Mouse (Mus musculus): ENCODE data around the gene Slc6a3. TPM values are rescaled to one million over a fixed set of nuclear protein-coding genes. Genes with fewer than 3 reads are reported as not detected.

The Slc6a3 gene
- total RNA-seq, 2 experiments from 2014 or later = not detected

- ATAC-seq (replicated peaks; ENCODE audit: low FRiP score, low TSS enrichment, poor library complexity, severe bottlenecking) = no peak
Measured at GRCm38 (mm10) chr13:73575051-73575450, 38.5 kb downstream of the Slc6a3 start.

DNA sequence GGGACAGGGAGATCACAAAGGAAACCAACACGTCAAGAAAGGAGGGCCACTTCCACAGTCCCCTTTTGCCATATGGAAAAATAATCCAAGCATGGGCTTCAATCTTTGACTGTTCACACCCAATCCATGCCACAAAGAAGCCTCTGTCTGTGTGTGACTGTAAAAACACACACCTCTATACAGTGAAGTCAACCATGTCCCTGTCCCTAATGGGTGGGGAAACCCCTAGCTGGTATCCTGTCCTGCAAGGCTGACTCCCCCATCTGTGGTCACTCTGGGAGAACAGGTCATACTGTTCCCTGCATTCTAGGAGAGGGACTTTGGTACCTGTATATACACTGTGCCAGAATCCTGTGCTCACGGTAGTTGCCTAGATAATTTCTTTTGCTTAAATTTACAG lies 40.7 kb downstream of the Slc6a3 start:
- ATAC-seq (replicated peaks; ENCODE audit: low FRiP score, low TSS enrichment, poor library complexity, severe bottlenecking) = no peak

GRCm38 (mm10) chr13:73591488-73591887 lies 54.9 kb downstream of the Slc6a3 start:
- ATAC-seq (replicated peaks; ENCODE audit: low FRiP score, low TSS enrichment, poor library complexity, severe bottlenecking) = no peak

DNA sequence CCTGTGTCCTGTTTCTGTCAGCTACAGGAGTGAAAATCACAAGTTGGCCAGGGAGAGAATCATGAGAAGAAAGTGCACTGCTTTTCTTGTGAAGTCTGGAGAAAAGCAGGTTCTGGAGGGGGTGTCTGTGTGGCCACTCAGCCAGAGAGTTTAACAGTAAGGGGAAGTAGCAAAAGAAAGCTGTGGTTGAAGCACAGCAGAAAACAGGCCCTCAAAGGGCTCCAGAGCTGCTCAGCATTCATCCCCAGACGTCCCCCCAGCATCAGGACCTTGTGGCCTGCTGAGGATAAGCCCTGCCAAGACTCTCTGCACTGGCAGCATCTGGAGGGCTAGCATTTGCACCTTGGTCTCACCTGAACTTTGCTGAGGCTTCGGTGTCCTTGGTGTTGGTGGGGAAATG lies 56.0 kb downstream of the Slc6a3 start:
- no peak for ATAC-seq (replicated peaks; ENCODE audit: low FRiP score, low TSS enrichment, poor library complexity, severe bottlenecking)

DNA sequence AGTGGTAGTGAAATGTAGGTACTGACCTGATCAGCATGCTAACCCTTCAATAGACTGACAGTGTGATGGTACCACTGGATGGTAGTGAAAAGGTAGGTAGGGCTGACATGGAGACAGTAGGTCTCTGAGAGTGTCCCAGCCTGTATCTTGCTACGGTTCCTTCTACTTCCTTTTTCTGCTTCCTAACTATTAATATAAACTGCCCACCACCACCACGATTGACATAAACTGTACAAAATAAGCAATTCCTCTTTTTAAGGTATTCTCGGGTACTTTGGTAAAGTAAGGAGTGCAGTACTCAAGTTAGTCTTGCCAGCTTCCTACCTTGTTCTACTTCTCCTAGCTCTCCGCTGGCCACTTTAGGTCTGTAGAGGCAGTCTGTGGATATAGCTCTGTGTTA lies 59.7 kb downstream of the Slc6a3 start:
- no peak for ATAC-seq (replicated peaks; ENCODE audit: low FRiP score, low TSS enrichment, poor library complexity, severe bottlenecking)

GRCm38 (mm10) chr13:73600217-73600616 lies 63.7 kb downstream of the Slc6a3 start:
- no peak for ATAC-seq (replicated peaks; ENCODE audit: low FRiP score, low TSS enrichment, poor library complexity, severe bottlenecking)

- no peak for ATAC-seq (replicated peaks; ENCODE audit: low FRiP score, low TSS enrichment, poor library complexity, severe bottlenecking)
Measured at GRCm38 (mm10) chr13:73603046-73603445, 66.5 kb downstream of the Slc6a3 start.

DNA sequence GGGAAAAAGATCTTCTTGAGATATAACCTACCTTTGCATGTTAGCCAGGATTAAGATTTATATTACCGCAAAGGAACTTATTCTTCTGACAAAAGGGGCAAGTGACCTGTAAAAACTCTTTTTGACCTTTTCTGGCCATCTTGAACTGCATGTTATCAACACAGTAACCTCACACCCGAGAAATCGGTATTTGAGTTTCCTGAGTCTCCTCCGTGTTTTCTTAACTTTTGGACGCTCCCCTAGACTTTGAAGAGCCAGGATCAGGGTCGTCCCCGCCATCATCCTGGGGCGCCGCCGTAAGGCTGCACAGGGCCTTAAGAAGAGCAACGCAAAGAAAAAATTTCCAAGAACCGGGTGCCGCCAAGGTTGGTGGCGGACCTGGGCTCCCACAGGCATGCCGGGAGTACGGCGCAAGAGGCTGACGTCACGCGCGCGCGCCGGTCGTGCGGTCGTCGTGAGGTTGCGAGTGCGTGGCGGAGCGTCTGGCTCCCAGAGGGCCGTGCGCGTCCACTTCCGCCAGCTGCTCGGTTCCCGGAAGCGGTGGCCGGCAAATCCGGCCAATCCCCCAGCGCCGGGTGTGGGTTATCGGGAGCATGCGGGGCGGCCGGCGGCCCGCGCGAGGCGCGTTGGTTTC lies 67.1 kb downstream of the Slc6a3 start, which contains the start of gene Clptm1l:
TSS of gene Clptm1l (plus strand) at position 485 of the 634 bp plus-strand sequence.
- peak; percentile 95 for ATAC-seq (replicated peaks; ENCODE audit: low FRiP score, low TSS enrichment, poor library complexity, severe bottlenecking)

DNA sequence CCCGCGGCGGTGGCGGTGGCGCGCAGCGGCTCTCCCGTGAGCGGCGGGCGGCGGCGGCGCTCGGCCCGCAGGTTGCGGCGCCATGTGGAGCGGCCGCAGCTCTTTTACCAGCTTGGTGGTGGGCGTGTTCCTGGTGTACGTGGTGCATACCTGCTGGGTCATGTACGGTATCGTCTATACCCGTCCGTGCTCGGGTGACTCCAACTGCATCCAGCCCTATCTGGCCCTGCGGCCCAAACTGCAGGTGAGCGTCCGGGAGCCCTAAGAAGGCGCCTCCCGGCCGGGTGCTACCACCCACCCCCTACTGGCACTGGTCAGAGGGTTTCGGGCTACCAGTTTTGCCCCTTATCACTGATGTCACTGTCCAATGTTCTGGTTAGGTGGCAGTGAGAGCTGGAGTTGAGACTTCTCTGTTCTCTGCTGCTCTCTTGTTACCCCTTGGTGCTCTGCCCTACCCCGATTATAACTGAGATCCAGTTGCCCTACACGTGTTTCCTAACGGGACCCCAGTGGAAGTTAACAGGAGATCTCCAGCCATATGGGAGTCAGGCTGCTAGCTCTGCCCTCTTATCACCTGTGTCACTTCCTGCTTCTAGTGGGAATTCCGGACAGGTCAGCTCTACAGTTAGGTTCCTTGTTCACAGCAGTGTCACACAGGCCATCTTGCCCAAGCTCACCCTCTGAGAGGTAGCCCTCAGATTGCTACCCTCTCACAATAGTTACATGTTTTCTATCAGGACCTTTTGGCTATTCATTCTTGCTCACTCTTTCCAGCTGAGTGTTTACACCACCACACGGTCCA lies 67.8 kb downstream of the Slc6a3 start:
- ATAC-seq (replicated peaks; ENCODE audit: low FRiP score, low TSS enrichment, poor library complexity, severe bottlenecking) = peak; percentile 36

DNA sequence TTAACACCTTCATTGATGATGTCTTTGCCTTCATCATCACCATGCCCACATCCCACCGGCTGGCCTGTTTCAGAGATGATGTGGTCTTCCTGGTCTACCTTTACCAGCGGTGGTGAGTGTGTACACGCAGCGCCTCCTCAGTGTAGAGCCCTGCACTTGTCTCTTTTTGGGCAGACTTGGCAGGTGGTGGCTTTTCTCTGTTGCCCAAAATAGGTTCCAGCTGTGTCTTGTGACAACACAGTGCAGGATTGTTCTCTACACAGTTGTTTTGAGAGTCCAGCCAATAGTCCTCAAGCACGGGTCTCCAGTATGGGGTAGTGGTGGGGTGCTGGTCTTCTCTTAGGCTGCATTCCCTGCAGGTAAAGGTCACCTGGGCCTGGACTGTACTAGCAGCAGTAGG lies 81.9 kb downstream of the Slc6a3 start:
- ATAC-seq (replicated peaks; ENCODE audit: low FRiP score, low TSS enrichment, poor library complexity, severe bottlenecking) = no peak

GRCm38 (mm10) chr13:73620637-73621036 lies 84.1 kb downstream of the Slc6a3 start:
- no peak for ATAC-seq (replicated peaks; ENCODE audit: low FRiP score, low TSS enrichment, poor library complexity, severe bottlenecking)

- ATAC-seq (replicated peaks; ENCODE audit: low FRiP score, low TSS enrichment, poor library complexity, severe bottlenecking) = no peak
Measured at GRCm38 (mm10) chr13:73626410-73626744, 89.8 kb downstream of the Slc6a3 start.

DNA sequence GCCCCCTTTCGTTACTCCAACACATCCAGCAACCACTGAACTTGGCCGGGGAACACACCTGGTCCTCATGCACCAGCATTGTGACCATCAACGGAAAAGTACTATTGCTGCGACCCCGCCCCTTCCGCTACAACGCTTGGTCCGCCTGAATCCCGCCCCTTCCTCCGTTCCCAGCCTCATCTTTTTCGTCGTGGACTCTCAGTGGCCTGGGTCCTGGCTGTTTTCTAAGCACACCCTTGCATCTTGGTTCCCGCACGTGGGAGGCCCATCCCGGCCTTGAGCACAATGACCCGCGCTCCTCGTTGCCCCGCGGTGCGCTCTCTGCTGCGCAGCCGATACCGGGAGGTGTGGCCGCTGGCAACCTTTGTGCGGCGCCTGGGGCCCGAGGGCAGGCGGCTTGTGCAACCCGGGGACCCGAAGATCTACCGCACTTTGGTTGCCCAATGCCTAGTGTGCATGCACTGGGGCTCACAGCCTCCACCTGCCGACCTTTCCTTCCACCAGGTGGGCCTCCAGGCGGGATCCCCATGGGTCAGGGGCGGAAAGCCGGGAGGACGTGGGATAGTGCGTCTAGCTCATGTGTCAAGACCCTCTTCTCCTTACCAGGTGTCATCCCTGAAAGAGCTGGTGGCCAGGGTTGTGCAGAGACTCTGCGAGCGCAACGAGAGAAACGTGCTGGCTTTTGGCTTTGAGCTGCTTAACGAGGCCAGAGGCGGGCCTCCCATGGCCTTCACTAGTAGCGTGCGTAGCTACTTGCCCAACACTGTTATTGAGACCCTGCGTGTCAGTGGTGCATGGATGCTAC lies 90.4 kb downstream of the Slc6a3 start, which contains the start of gene Tert:
TSS of gene Tert (plus strand) at position 167 of the 805 bp plus-strand sequence.
- ATAC-seq (replicated peaks; ENCODE audit: low FRiP score, low TSS enrichment, poor library complexity, severe bottlenecking) = peak; percentile 48

Other genes with a start within 250 kb of the Slc6a3 start
- 113 and 157 TPM in 2 replicates for gene Mrpl36, start 208.2 kb upstream of the Slc6a3 start, total RNA-seq (2014; fragmentation: Nextera tagmentation)
- gene Mrpl36, start 208.2 kb upstream of the Slc6a3 start, total RNA-seq (2017) = 49.6 and 60.0 TPM in 2 replicates
- 239 and 338 TPM in 2 replicates for gene Ndufs6, start 208.2 kb upstream of the Slc6a3 start, total RNA-seq (2014; fragmentation: Nextera tagmentation)
- 162 and 191 TPM in 2 replicates for gene Ndufs6, start 208.2 kb upstream of the Slc6a3 start, total RNA-seq (2017)
- gene Lpcat1, start 69.5 kb upstream of the Slc6a3 start, total RNA-seq (2014; fragmentation: Nextera tagmentation) = 46.7 and 50.6 TPM in 2 replicates
- gene Lpcat1, start 69.5 kb upstream of the Slc6a3 start, total RNA-seq (2017) = 19.3 and 32.4 TPM in 2 replicates
- 130 and 134 TPM in 2 replicates for gene Clptm1l, start 67.3 kb downstream of the Slc6a3 start, total RNA-seq (2014; fragmentation: Nextera tagmentation)
- gene Clptm1l, start 67.3 kb downstream of the Slc6a3 start, total RNA-seq (2017) = 86.7 and 87.6 TPM in 2 replicates
- gene Tert, start 90.2 kb downstream of the Slc6a3 start, total RNA-seq (2014; fragmentation: Nextera tagmentation) = 3.2 TPM in 1 of 2 replicates, not detected in the other
- 0.53 and 6.0 TPM in 2 replicates for gene Tert, start 90.2 kb downstream of the Slc6a3 start, total RNA-seq (2017)
- not detected in 2 replicates for gene Slc6a18, start 141.3 kb downstream of the Slc6a3 start, total RNA-seq (2014; fragmentation: Nextera tagmentation)
- not detected in 2 replicates for gene Slc6a18, start 141.3 kb downstream of the Slc6a3 start, total RNA-seq (2017)
- gene Slc6a19, start 168.1 kb downstream of the Slc6a3 start, total RNA-seq (2014; fragmentation: Nextera tagmentation) = 2.0 and 5.1 TPM in 2 replicates
- not detected in 2 replicates for gene Slc6a19, start 168.1 kb downstream of the Slc6a3 start, total RNA-seq (2017)
- gene Slc12a7, start 196.3 kb downstream of the Slc6a3 start, total RNA-seq (2014; fragmentation: Nextera tagmentation) = 13.3 and 15.4 TPM in 2 replicates
- 2.2 and 3.5 TPM in 2 replicates for gene Slc12a7, start 196.3 kb downstream of the Slc6a3 start, total RNA-seq (2017)